Mouse (Mus musculus) left cerebral cortex, postnatal 25 days (tissue): ENCODE results near the gene Impdh1. TPM values are rescaled to one million over a fixed set of nuclear protein-coding genes. Genes with fewer than 3 reads are reported as not detected.

ENCODE experiments used
- DNase-seq, 2 experiments: peaks; one replicate each; pipeline ENCODE4 v3.0.0; 2022; ENCODE audit warnings: low spot score in 2 of 2, mixed read lengths in 1 of 2
- intact Hi-C: fragments of 180-260 bp; cut with DNase I; formaldehyde crosslinking; loops from one replicate; pipeline ENCODE4 v1.15.1; 2025
- total RNA-seq, 2 experiments: library from RNA; stranded (reverse); gene quantifications; 2 replicates each; pipeline ENCODE4 v1.2.3; 2021

The Impdh1 gene
- total RNA-seq, 2 experiments from 2014 or later = 66.1 to 68.8 TPM

DNA sequence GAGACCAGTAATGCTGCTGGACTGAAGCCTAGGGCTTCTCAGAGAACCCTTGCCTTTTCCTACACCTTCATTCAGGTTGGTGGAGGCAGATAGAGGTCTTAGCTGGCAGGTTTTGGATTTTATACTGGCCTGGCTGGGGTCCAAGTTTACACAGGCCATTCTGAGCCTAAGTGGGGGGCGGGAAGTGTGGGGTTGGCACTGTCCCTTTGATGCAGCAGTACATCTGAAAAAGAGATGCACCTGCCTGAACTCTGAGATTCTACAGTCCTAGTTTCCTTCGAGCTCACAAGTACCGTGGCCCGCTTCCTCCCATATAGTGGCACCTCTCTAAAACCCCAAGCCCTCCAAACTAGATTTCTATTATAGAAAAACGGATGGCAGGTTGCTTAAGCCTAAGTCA is 1.4 kb downstream of the Impdh1 start:
- DNase-seq = no peak
- intact Hi-C loops = no loop called here

DNA sequence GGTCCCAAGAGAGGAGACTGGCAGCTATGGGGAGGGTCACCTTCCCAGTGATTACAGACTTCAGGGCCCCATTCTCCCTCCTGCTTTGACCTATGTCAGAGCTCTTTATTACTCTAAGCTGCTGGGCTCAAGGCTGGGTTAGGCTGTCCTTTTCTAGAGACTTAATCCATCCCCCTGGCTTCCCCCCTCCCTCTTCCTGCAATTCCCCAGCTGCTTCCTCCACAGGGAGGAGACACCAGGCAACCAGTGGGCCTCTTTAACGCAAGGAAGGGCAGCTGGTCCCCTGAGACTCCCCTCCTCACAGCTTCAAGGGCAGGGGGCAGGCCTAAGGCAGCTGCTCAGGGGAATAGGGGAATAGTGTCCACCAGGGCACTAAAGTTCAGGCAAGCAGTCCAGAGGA is 1.9 kb downstream of the Impdh1 start:
- DNase-seq = no peak
- intact Hi-C loops = no loop called here

DNA sequence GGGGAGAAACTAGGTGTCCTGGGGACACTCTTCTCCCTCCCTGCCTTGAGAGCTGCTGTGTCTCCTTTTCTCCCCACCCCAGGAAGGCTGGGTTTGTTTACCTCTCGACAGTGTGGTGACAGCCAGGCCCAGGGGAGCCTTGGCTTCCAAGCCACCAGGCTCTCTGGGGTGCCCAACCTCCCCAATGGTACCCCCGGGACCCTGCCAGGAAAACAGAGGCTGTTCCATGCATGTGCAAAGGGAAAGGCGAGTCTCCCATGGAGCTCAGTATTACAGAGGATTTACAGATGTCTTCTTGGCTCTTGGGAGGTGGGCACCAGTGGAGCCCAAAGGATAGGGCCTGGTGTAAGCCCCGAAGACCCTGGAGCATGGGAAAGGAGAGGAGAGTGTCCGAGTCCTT is 2.7 kb downstream of the Impdh1 start:
- intact Hi-C loops = no loop called here
- DNase-seq = no peak

DNA sequence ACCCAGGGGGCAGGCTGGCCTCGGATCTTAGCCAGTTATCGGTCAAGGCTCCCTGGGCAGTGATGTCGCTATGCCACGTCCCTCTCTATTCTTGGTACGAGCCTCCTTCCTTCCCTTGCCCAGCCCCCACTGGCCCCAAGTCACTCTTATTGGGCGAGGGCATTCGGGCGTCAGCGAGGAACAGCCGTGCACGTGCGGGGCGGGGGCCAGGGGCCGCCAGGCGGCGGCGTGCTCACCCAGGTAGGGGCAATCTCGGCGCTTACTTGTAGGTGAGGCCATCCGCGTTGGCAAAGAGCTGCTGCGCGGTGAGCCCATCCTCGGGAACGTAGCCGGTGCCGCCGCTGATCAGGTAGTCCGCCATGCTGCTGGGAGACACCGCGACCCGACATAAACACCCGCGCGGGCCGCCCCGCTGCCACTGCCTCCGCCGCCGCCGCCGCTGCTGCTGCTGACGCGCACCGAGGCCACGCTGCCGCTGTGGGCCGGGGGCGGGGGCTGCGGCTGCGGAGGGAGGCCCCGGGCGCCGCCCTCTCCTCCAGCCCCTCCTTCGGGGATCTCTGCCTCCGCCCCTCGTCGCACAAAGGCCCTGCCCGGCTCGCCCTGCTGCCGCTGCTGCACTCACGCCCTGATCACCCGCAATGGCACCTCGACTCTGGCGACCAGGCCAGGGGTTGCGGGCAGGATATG is 4.2 kb downstream of the Impdh1 start:
- intact Hi-C loops = loop anchor here (2.0 kb wide), 1 partner anchor 65 kb away; no protein-coding TSS in a partner anchor

DNA sequence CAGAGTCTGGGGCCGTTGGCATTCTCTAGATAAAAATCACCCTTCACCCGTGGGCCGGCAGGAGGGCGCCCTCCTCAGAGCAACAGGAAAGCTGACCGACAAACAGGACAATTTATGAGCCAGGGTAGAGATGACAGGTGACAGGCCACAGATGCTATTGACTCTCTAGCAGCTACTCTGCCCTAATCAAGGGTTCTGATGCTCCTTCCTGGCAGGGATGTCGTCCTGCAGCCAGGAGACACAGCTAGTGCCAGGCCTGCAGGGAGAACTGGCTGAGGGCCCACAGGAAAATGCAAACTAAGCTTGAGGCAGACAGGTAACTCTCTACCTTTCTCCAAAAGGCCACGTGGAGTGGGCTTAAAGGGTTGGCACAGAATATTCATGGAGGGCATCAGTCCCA is 5.0 kb downstream of the Impdh1 start:
- no peak for DNase-seq
- intact Hi-C loops = loop anchor here (2.0 kb wide), 1 partner anchor 66 kb away; no protein-coding TSS in a partner anchor

More for the DNA sequence above, 4.2 kb downstream of the Impdh1 start:
- peak; percentile 67 to 77 for DNase-seq

DNA sequence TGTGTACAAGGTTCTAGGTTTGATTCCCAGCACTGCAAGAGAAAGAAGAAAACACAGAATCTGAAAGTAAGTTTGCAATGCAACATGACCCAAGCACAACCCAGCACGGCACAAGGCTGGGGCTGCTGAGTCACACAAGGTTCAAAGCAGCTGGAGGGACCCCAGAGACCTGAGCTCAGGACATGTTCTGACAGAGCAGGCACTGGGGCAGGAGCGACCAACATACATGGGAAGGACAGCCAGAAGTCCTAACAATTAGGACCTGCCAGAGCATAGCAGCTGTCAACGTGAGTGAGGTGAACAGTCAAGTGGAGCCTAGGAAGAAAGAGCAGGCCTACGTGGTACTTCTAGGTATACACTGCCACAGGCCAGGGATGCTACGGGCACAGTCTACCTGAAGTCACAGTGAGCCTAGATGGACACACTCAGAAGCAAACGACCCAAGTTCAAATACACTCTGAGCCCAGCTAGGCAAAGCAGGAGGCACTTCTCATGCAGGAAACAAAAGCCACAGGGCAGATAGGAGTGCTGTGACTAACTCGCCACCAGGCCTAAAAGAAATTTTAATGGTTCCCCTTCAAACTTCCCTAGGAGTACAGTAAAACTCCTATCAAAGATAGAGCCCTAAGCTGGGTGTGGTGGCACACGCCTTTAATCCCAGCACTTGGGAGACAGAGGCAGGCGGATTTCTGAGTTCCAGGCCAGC is 5.8 kb downstream of the Impdh1 start:
- intact Hi-C loops = loop anchor here (2.0 kb wide), 1 partner anchor 66 kb away; no protein-coding TSS in a partner anchor
- no peak for DNase-seq

DNA sequence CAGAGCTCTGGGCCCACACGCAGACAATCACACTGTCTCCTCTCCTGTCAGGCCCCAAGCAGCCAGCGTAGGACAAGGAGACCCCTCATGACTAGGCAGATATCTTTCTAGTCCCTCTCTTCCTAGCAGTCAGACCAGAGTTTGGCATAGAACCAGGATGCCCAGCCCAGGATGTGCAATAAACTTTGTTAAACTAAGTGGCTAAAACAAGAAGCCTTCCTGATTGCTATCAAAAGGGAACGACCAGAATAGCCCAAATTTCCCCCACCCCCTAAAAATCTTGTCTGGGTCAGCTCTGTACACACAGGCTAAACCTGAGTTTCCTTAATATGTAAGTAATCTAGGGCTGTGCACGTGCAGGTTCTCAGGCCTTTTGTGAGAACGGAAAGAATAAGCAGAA is 8.0 kb downstream of the Impdh1 start:
- no peak for DNase-seq
- intact Hi-C loops = no loop called here

DNA sequence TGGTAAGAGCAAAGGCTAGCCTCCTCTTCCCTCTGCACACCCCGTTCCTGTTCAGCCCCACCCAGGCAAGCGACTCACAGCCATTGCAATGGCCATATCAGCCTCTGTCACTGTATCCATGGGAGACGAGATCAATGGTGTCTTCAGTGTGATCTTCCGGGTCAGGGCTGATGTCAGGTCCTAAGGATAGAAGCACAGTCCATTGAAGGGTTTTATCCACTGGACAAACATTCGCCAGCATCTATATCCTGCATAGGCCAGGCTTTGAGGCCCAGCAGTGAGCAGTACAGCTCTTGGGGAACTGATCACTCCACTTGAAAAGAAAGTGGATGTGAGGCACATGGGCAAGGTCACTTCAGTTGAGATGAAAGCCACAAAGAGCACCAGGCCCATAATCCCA is 9.1 kb downstream of the Impdh1 start:
- DNase-seq = no peak
- intact Hi-C loops = no loop called here

DNA sequence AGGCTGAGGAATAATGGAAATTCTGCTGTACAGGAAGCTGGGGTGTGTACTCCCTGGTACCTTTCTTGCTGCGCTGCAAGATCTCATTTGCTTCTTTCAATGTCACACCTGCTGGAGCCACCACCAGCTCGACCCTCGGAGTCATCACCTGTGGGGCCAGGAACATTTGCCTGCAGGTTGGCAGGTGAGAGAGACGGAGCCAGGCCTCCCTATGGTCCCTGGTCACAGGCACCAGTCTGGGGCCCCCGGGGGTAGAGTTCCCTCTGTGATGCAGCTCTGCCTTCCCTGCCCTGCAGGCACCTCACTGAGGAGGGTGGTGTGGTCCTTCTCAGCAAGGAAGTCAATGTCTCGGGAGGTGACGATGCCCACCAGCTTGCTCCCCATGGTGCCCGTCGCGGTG is 10.2 kb downstream of the Impdh1 start:
- intact Hi-C loops = no loop called here
- DNase-seq = no peak

DNA sequence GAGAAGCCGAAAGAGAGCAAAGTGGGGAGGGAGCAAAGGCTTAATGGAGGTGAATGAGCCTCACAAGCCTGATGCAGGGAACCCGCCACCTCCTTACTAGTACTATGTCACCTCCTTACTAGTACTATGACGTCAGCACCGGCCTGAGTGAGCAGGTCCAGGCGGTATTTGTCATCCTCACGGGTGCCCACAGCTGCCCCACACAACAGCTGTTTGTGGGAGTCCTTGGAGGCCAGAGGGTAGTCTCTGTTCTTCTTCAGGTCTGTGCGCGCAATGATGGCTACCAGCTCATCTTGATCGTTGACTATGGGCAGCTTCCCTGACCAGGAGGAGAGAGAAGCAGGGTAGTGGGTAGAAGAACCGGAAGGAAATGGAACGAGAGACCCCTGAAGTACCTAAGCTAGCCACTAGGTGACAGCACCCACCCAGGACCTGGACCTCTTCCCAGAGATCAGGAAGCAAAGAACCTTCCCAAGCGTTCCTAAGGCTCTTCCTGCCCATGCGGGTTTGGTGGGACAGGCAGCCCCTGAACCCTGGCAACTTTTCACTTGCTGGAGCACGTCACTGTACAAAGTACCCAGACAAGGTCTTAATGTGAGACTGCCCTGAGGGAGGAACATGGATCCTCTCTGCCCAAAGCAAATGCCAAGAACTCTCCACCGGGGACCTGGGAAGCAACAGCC is 11.1 kb downstream of the Impdh1 start:
- DNase-seq = peak; percentile 35 to 39
- intact Hi-C loops = loop anchor here (1.0 to 2.0 kb wide), 2 partner anchors 36 to 74 kb away; partner anchors contain the start of gene Fam71f2

DNA sequence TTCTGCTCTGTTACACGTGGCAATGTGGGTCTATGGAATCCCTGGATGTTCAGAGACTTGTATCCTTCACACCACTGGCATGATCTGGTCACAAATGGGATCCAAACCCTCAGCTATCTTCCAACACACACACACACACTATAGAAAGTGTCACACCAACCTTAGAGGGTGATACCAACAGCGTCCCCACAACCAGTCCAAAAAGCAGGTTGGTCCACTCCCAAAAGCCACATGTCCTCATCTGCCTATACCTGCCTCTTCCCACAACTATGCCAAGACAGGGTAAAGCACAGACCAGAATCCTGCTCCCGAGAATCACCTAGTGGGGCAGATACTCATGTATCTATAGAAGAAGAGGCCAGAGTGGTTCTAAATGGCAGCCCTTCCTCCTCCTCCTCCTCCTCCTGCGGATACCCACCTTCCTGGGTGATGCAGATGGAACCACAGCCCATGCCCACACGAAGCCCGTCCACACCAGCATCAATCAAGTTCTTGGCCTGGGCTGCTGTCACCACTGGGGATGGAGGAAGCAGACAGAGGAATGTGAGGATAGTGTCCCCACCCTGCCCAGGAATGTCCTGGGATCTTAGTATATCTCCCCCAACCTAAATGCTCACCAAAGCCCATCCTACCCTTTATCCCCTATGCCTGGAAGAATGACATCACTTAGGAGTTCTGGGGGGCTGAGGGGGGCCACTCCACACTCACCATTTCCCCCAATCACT is 12.1 kb downstream of the Impdh1 start:
- no peak for DNase-seq
- intact Hi-C loops = loop anchor here (2.0 kb wide), 1 partner anchor 75 kb away; the partner anchor contains the start of gene Fam71f2

DNA sequence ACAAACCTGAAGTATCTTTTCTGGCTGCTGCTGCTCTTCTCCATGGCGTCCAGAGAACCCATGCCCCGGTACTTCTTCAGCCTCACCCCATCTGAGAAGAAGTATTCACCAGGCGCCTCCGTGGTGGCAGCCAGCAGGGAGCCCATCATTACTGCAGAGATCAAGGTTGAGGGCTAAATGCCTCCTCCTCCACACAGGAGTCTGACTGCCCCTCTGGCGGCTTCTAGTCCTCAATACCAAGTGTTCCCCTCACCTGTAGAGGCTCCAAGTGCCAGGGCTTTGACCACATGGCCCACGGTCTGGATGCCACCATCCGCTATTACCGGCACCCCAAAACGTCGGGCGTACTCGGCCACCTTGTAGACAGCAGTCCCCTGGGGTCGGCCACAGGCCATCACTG is 13.1 kb downstream of the Impdh1 start:
- no peak for DNase-seq
- intact Hi-C loops = no loop called here

DNA sequence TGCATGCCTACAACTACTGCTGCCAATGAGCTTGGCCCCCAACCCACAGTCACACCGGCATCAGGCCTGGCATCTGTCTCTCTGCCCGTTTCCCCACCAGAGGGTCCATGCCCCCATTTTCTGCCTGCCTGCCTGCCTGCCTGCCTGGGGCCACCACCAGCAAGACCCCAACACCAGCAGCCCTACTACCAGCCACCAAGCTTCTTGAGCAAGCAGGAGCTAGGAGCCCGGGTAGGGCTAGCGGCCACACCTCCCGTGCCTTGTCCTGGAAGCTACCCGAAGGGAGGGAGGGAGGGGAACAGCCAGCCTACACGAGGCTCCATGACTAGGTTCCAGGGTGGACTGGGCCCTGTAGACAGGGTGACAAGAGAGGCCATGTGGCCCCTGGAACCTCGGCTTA is 14.2 kb downstream of the Impdh1 start:
- DNase-seq = no peak
- intact Hi-C loops = no loop called here

DNA sequence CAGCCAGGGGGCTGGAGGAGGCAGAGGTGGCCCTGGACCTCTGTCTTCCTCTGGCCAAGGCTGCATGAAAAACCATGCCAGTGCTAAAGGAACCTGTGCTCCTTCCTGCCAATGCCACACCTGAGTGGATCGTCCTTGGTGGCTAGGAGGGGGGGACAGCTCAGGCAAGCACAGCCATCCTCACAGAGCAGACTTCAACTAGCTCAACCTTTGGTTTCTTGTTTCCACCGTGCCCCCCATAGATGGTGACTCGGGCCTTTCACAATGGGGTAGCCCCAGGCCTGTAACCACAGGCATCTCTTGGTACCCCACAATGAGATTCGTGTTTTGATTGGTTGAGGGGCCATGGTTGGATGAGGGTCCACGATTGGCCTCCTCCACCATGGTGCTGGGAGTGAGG is 14.8 kb downstream of the Impdh1 start:
- intact Hi-C loops = no loop called here

DNA sequence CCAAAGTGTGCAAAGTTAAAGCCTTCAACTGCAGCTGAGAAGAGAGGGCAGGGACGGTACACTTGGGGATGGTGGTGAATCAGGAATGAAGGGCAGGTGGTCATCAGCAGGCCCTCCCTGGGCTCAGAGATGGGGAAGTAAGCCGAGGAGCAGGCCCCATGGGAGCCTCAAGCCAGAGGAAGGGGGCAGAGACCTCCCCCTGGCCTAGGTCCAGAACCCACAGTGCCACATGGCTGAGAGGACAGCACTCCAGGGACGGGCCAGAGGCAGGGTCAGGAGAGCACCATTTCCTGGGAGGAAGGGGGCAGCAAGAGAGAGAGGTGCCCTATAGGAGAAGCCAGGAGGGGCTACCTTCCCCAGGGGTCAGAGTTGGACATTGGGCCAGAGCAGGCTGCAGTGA is 15.7 kb downstream of the Impdh1 start:
- no peak for DNase-seq
- intact Hi-C loops = no loop called here

More for the DNA sequence above, 14.8 kb downstream of the Impdh1 start:
- DNase-seq = no peak

DNA sequence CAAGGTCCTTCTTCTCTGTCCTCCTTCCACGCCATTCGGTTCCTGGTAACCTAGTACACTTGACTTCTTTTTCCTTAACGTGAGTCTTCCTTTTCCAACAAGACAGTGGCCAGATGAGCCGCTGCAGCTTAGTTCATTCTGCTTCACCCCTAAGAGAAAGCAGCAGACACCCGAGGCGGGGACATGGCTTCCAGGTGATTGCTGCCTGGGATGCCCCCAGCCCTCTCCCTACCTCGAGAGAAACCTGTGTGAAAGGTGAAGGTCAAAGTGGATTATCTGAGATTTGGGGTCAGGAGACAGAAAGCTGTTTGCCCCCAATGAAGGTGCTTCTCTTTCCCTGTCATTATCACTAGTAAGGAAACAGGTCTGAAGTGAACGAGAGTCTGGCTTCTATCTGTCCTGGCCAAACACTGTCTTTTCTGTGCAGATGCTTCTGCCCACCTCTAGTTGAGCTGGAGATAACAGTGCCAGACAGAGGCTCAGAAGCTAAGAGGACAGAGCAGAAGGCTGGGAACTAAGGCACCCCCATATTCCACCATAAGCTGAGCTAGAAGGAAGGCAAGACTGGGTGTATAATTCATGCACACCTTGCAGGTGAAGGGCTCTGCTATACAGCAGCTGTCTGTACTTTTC is 16.8 kb downstream of the Impdh1 start:
- no peak for DNase-seq
- intact Hi-C loops = no loop called here

DNA sequence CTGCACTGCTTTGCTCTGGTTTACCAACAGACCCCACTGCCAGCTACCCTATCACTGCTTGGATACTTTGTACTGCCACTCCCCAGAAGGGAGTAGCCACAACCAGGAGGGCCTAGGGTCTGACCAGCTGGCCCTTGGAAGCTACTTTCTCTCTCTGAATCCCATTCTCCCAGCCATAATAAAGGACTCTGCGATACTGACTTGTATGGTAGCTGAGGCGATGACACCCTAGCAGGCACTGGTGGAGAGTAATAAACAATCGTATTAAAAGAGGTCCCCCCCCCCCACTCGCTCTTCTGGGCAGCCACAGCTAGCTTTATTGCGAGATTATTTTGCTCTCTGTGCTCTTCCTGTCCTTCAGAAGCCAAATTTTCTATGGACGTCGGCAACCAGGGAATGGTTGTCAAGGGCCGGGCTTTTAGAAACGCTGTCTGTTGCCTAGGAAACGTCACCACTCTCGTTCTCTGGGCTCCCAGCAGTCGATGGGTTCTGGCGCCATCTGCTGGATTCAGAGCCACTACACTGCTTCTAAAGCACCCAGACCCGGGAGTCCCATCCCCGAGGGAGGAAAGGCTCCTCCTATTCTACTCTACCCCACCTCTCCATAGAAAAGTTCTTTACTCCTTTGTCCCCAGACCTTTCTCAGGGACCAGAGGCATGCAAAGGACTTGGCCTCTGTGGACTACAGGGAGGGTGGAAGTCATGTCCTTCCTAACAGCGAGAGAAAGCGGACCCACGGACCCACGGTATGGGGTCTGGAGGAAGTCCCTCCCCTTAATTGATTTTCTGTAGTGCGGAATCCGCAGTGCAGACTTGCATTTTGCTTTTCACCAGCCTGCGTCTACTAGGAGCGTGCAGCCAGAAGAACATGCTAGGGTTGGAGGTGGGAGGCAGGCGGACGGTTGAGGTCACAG is 17.6 kb downstream of the Impdh1 start:
- peak; percentile 94 to 96 for DNase-seq
- intact Hi-C loops = loop anchor here (1.0 kb wide), 2 partner anchors 27 to 32 kb away; no protein-coding TSS in a partner anchor
